Mouse (Mus musculus): ENCODE results near the gene Irx2.

The Irx2 gene

GRCm38 (mm10) chr13:72628462-72628916 is at the start of gene Irx2:
TSS of gene Irx2 (plus strand) at chr13:72628820.
- DNase-seq (ENCODE audit: low spot score), result peak; percentile 43

- no peak for DNase-seq (ENCODE audit: low spot score)
Measured at GRCm38 (mm10) chr13:72581276-72581675, 47.3 kb upstream of the Irx2 start.

GRCm38 (mm10) chr13:72592526-72592925 is 36.1 kb upstream of the Irx2 start:
- no peak for DNase-seq (ENCODE audit: low spot score)

GRCm38 (mm10) chr13:72593310-72593709 is 35.3 kb upstream of the Irx2 start:
- DNase-seq (ENCODE audit: low spot score), result no peak

GRCm38 (mm10) chr13:72593710-72594111 is 34.9 kb upstream of the Irx2 start:
- DNase-seq (ENCODE audit: low spot score), result no peak

GRCm38 (mm10) chr13:72599254-72599653 is 29.4 kb upstream of the Irx2 start:
- DNase-seq (ENCODE audit: low spot score), result no peak

- DNase-seq (ENCODE audit: low spot score), result no peak
Measured at GRCm38 (mm10) chr13:72608706-72609105, 19.9 kb upstream of the Irx2 start.

- DNase-seq (ENCODE audit: low spot score), result no peak
Measured at GRCm38 (mm10) chr13:72610277-72610676, 18.3 kb upstream of the Irx2 start.

- no peak for DNase-seq (ENCODE audit: low spot score)
Measured at GRCm38 (mm10) chr13:72623926-72624846, 4.4 kb upstream of the Irx2 start.

GRCm38 (mm10) chr13:72624847-72625170 is 3.8 kb upstream of the Irx2 start:
- DNase-seq (ENCODE audit: low spot score), result no peak

- DNase-seq (ENCODE audit: low spot score), result no peak
Measured at GRCm38 (mm10) chr13:72625236-72625950, 3.2 kb upstream of the Irx2 start.

- no peak for DNase-seq (ENCODE audit: low spot score)
Measured at GRCm38 (mm10) chr13:72627391-72628321, 964 bp upstream of the Irx2 start.

GRCm38 (mm10) chr13:72628935-72629631 is 463 bp downstream of the Irx2 start:
- DNase-seq (ENCODE audit: low spot score), result no peak

GRCm38 (mm10) chr13:72629806-72630205 is 1.2 kb downstream of the Irx2 start:
- no peak for DNase-seq (ENCODE audit: low spot score)

- DNase-seq (ENCODE audit: low spot score), result no peak
Measured at GRCm38 (mm10) chr13:72630501-72631372, 2.1 kb downstream of the Irx2 start.

GRCm38 (mm10) chr13:72631373-72632021 is 2.9 kb downstream of the Irx2 start:
- DNase-seq (ENCODE audit: low spot score), result no peak

GRCm38 (mm10) chr13:72632361-72632760 is 3.7 kb downstream of the Irx2 start:
- DNase-seq (ENCODE audit: low spot score), result no peak

- no peak for DNase-seq (ENCODE audit: low spot score)
Measured at GRCm38 (mm10) chr13:72633097-72633496, 4.5 kb downstream of the Irx2 start.

GRCm38 (mm10) chr13:72634752-72635315 is 6.2 kb downstream of the Irx2 start:
- DNase-seq (ENCODE audit: low spot score), result no peak

Data from ovary, postnatal 36 days (tissue).